Mouse (Mus musculus) adrenal gland, adult (tissue): ENCODE measurements around the gene Gm45021.
"Not testable (repeated sequence)": the region's sequence is repeated elsewhere in the genome, so short reads cannot be mapped to it uniquely, and the experiment has no call there.

Experiments used
- DNase-seq, 2 experiments: peaks; one replicate each; pipeline ENCODE4 v3.0.0; 2022 to 2023; ENCODE audit warnings: low spot score in 1 of 2; ENCODE audit not compliant: inconsistent age in 2 of 2

The Gm45021 gene

GRCm38 (mm10) chr6:48609512-48609911 lies 20.1 kb downstream of the Gm45021 start:
- DNase-seq: no peak

- DNase-seq: no peak
These were observed 21.2 kb downstream of the Gm45021 start for GRCm38 (mm10) chr6:48610657-48611056.

- peak in 1 of 2 experiments; percentile 55 for DNase-seq
These were observed 24.1 kb downstream of the Gm45021 start for GRCm38 (mm10) chr6:48613464-48613863.

DNA sequence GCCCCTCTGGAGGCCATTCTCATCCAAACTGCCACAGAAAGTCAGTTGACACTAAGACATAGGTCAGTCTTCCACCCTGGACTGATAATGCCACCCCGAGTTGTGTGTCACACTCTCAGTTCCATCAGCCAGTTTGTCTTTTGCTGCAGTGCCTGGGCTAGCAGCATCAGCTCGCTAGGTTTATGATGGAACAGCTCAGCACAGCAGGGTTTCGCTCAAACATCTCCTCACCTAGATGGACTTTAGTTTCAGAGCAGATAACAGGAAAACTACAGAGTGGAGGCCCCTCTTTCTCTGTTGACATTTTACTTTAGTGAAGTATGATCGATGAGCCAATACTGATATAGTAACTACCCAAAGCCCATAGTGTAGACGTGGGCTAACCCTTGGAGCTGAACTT lies 25.3 kb downstream of the Gm45021 start:
- no peak for DNase-seq

- no peak for DNase-seq
These were observed 30.6 kb downstream of the Gm45021 start for GRCm38 (mm10) chr6:48620031-48620430.

DNA sequence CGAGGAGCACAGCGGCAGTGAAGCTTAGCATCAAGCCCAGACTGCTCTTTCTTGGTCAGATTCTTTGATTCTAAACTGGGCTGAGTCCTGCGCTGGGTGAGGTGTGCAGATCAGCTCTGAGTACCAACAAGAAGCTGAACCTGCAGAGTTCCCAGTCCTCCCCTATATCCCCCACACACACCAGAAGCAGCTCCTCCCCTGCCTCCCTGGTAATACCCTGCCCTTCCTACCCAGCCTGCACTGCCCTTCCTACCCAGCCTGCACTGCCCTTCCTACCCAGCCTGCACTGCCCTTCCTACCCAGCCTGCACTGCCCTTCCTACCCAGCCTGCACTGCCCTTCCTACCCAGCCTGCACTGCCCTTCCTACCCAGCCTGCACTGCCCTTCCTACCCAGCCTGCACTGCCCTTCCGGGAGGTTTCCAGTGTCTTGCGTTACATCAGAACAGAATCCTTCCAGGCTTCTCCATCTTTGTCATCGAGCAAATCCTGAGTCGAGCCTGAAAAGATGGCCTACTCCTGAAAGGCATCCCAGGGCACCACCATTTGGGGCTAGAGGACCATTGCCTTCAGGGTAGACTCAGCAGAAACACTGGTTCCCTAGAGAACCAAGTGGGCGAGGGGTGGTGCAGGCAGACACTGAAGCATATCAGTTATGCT lies 32.9 kb downstream of the Gm45021 start:
- DNase-seq: not testable (repeated sequence)

DNA sequence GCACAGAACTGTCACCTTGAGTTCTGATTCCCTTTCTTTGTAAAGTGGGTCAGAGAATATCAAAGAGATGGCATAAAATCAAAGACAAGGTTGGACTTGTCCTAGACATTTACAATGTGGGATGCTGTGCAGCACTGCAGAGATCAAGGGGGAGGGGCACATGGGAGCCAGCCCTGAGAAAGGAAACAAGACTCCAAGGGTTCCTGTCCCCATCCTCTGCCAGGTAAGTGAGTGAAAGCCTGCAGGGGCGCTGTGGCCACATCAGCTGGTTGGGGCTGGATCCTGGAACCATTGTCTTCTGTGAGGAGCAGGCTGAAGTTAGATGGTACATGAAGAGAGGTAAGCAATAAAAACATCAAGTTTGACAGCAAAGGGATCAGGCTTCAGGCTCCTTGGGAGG lies 34.0 kb downstream of the Gm45021 start:
- peak; percentile 66 to 81 for DNase-seq

DNA sequence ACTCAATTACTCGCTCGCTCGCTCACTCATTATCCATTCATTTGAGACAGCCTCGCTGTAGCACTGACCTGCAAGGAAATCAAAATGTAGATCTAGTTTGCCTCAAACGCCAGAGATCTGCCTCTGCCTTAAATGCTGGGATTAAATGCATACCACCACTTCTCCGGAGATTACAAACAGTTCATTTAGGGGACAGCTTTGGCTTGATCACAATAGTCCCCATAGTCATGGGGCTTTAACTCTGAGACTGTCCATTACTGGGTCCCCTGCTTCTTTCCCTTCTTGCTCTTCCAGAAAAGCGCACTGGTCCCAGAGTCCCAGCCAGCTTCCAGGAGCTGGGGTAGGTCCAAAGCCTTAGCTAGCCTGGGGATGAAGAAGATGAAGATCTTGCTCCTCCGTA lies 37.1 kb downstream of the Gm45021 start, which contains the start of gene AI854703:
TSS of gene AI854703 (plus strand) at position 301 of the 400 bp plus-strand sequence.
- no peak for DNase-seq

- DNase-seq: peak; percentile 77 to 88
These were observed 37.6 kb downstream of the Gm45021 start for GRCm38 (mm10) chr6:48626984-48627383.

DNA sequence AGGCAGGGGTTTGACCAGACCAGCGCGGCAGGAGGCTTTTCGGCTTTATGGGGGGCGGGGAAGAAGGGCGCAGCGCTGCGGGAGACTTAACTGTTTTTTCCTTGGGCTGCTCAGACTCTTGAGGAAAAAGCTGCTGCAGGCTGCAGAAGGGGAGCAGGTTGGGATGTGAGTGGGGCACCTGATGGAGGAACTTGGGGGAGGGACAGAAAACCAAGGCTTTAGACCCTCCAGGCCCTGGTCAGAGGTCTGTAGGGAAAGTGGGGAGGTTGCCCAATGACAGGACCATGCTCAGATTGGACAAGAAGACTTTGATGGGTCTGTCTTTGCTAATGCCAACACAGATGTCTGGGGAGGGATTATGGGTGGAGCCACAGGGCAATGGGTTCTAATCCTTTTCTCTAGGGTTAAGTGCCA lies 38.1 kb downstream of the Gm45021 start:
- peak in 1 of 2 experiments; percentile 73 for DNase-seq

DNA sequence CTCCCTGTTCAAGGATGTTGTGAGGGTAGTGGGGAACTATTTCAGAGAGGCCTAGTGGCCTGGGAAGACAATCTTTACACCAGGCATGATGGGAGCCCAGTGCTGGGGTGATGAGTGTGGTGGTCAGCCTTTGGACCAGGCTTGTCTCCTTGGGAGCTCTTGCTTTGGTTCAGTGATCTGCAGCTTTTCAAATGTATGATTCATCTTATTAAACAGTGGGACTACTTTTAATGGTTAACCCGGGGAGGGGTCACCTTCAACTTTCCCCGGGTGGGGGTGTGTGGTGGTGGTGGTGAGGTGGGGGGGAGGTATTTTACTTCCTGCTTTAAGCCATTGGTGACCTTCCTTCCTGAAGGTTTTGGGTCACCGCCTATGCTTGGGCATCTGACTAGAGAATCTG lies 39.0 kb downstream of the Gm45021 start:
- DNase-seq: peak in 1 of 2 experiments; percentile 61

DNA sequence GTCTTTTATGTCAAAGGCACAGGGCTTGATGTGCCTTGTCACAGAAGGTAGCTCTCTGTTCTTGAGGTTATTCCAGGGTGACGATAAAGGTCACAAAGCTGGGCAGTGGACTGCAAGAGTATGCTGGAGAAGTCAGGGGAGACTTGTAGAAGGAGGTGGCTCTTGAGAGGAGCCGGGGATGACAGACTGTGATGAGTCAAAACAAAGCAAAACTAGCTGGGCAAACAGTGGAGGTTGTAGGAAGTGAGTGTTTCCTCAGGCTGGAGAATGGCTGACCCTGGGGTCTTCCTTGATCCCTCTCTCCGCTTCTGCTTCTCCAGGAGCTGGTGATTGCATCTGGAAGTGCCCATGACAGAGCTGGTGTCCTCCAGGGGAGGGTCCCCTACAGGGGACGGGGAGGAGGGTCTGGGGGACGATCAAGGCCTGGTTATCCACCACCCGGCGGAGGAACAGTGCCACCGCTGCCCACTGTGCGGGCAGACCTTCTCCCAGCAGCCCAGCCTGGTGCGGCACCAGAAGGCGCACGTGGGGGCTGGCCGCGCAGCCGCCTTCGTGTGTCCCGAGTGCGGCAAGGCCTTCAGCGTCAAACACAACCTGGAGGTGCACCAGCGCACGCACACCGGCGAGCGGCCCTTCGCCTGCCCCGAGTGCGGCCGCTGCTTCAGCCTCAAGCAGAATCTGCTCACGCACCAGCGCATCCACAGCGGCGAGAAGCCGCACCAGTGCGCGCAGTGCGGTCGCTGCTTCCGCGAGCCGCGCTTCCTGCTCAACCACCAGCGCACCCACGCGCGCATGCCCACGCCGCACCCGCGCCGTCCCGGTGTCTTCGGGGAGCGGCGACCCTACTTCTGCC lies 39.6 kb downstream of the Gm45021 start:
- peak in 1 of 2 experiments; percentile 68 for DNase-seq

DNA sequence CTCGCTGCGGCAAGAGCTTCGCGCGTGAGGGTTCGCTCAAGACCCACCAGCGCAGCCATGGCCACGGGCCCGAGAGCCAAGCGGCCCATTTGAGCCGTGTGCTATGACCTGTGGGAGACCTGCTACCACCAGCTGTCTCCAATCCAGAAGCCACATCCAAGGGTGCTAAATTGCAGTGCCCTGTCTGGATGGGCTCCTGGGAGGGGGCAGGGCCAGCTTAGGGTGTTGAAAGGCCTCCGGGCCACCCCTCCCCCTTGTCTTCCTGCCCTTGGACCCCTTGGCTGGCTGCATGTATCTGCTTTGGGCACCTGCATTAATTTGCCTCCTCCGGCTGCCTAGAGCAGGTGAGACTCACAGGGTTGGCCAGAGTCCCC lies 40.2 kb downstream of the Gm45021 start:
- no peak for DNase-seq

DNA sequence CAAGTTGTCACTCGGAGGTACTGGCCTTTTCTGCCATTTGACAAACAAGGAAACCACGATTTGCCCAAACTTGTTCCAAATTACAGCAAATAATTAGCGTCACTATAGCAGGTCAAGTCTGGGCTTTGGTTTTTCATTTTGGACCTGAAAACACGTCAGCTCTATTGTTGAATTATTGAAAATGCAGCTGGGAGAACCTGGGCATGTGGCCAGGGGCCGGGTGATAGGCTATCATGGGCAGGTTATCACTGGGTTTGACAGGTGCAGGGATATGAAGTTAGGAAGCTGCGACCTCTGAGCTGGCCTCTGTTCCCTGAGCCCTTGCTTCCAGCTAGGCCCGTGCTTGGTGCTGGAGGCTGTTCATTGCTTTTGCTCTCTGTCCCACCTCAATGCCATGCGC lies 41.4 kb downstream of the Gm45021 start:
- DNase-seq: peak in 1 of 2 experiments; percentile 38

- no peak for DNase-seq
These were observed 45.7 kb downstream of the Gm45021 start for GRCm38 (mm10) chr6:48635105-48635504.

- DNase-seq: peak in 1 of 2 experiments; percentile 3
These were observed 47.1 kb downstream of the Gm45021 start for GRCm38 (mm10) chr6:48636515-48636914.

DNA sequence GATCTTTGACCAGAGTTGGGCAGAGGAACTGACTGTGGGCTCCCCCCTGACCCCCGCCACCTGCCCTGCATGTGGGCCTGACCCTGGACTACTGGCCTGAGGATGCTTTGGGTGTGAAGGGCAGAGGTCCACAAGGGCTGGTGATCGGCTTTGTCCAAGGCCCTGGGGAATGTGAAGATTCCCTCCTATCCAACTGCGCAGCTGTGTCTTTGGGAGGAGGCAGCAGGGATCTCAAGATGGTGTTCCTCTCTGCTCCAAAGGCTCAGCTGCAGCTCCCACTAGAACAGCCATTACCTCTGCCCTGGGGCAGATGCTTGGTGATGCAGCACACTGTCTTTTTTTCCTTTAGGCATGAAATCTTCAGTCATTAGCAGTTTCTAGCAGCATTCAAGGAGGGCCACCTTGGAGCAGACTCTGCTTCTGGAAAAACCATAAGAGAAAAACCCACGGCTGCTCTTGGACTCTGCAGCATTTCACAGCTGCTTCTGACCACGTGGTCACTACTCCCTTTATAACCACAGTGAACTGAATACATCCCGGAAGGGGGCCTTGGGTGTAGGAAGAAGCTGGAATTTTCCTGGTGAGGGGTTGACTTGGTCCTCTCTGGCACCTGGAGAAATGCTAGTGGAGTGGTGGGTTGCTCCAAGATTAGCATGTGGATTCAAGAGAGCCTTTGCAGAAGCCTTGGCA lies 48.5 kb downstream of the Gm45021 start:
- peak in 1 of 2 experiments; percentile 3 for DNase-seq

GRCm38 (mm10) chr6:48638553-48638952 lies 49.1 kb downstream of the Gm45021 start:
- no peak for DNase-seq

DNA sequence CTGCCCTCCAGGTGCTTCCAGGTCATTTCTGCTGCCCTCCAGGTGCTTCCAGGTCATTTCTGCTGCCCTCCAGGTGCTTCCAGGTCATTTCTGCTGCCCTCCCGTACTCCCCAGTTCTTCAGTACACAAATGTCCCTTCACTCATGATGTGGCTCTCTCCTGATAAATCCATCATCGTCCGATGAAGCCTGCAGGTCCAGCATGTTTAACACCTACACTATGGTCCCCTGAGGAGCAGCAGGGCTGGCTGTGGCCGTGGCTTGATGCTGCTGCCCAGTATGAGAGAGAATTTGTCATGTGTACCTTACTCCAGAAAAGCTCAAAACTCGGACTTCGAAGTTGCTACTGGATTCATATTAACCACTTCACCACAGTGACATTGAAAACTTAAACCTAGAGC lies 52.0 kb downstream of the Gm45021 start:
- DNase-seq: no peak

DNA sequence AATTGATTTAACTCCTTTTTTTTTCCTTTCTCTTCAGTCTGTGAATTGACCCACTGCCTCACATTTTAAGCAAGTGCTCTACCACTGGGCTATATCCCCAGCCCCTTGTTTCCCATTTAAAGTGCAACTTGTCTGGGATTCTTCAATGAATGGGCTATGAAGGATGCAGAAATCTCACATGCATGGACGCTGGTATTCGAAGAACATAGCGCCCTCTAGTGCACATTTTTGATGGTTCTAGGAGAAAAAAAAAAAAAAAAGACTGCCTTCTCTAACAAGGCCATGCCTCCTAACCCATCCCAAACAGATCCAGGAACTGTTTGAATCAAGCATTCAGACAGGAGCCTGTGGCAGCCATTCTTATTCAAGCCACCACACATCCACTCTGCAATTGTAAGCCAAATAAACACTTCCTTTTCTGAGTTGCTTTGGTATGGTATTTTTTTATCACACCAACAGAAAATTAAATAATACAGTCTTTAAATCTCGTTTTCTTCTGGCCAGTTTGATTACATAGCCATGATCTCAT lies 53.4 kb downstream of the Gm45021 start:
- DNase-seq: peak in 1 of 2 experiments; percentile 86

GRCm38 (mm10) chr6:48645660-48646308 lies 56.4 kb downstream of the Gm45021 start:
- DNase-seq: peak; percentile 74 to 89
